Mouse (Mus musculus) common myeloid progenitor, adult 5-6 weeks (primary cell): ENCODE measurements around the gene Tssk3. TPM values are rescaled to one million over a fixed set of nuclear protein-coding genes. Genes with fewer than 3 reads are reported as not detected.
A peak's percentile ranks its signal among the peaks of the same experiment; 100 is the strongest.
"Not testable (repeated sequence)": the region's sequence is repeated elsewhere in the genome, so short reads cannot be mapped to it uniquely, and the experiment has no call there.

ENCODE experiments used
- ATAC-seq: replicated peaks from 2 replicates; pipeline ENCODE4 v1.8.0; 2016; ENCODE audit warnings: low read depth, mild to moderate bottlenecking, moderate TSS enrichment, inconsistent platforms; ENCODE audit not compliant: poor library complexity, severe bottlenecking
- total RNA-seq: library from RNA; stranded (forward); fragments of 200-1000, 187-1606 nt; gene quantifications from 2 replicates; pipeline ENCODE4 v1.2.3, GENCODE M21; 2017

Gene Tssk3
- total RNA-seq, 1 experiment from 2014 or later = not detected

GRCm38 (mm10) chr4:129502327-129502888 is 11.6 kb upstream of the Tssk3 start:
- no peak for ATAC-seq

- ATAC-seq = peak; percentile 72
Measured at GRCm38 (mm10) chr4:129500607-129501566, 10.1 kb upstream of the Tssk3 start.

GRCm38 (mm10) chr4:129500017-129500416 is 9.2 kb upstream of the Tssk3 start:
- ATAC-seq = no peak

- no peak for ATAC-seq
Measured at GRCm38 (mm10) chr4:129498941-129499340, 8.1 kb upstream of the Tssk3 start.

DNA sequence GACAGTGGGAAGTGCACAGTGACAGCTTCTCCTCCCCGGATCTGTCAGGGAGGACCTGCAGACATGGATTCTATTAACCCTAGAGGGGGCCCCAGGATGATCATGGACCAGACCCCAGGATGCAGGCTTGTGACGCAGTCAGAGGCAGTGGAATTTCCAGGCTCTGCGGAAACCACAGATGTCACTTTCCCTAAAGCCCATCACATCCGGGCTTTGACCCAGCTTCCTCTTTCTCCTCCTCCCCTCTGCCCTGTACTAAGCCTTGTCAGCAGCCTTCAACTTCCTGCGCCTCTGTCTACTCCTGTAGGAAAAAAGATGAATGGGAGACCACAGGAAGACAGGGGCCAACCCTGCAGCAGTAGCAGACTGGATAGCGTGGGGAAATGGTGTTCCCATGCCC is 5.8 kb upstream of the Tssk3 start:
- peak; percentile 56 for ATAC-seq

DNA sequence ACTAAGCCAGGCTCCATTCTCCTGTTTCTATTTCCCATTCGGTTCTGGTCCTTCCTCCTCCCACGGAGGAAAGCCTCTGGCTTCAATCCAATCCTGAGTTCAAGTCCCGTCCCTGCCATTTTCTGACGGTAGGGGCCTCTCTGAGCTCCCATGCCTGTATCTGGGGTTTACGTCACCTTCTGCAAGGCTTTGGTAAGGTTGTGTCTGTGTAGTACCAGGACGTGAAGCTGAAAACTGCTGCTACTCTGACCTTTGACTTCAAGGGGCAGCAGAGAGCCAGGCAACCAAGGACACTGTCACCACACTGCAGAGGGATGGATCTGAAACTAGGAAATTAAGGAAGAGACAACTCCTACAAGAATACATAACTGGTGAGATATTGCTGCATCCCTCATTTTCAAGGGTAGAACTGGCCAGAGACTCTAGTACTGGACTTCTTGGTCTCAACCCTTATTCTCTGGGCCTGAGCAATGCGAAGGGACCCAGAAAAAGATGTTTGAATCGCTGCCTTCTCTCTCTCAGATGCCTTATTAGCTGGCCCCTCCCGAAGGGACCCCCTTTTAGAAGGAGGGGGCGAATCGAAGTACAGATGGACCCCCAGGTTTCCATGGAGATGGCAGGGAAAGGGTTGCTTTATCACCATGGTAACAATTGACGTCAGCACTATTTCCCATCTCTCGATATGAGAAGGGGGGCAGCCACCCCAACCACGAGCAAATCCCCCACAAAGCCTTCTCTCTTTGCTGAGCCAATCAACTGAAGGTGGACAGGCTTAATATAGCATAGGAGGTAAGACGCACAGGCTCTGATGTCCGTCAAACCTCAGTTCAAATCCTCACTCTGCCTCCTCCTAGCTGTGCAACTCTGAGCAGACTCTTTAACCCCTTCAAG is 5.1 kb upstream of the Tssk3 start:
- ATAC-seq = peak; percentile 45

DNA sequence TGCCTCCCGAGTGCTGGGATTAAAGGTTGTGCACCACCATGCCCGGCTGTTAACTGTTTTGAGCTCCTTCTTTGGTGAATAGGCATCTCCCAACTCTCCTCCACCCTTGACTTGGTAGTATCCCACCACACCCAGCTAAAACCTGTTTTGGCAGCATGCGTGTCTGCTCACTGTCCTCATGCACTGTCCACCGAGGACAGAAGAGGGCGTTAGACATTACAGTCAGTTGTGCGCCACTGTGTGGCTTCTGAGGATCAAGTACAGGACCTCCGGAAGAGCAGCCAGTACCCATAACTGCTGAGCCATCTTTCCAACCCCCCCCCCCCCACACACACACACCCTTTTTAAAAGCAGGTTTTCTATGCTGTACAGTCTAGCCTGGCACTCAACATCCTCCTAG is 3.9 kb upstream of the Tssk3 start:
- ATAC-seq = no peak

- no peak for ATAC-seq
Measured at GRCm38 (mm10) chr4:129481090-129481489, 9.7 kb downstream of the Tssk3 start.

DNA sequence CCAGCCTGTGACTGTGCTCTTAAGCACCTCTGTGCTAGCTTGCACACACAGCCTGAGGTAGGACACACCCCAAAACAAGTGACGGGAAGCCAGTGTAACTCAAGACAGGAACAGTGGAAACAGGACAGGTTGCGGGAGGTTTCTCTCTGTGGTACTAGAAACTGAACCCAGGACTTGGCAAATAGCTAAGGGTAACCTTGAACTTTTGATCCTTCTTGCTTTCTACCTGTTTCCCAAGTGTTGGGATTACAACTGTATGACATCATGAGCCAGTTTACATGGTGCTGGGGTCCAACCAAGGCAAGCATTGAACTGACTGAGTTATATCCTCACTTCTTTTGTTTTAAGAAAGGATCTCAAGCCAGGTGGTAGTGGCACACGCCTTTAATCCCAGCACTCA is 11.0 kb downstream of the Tssk3 start:
- ATAC-seq = no peak

DNA sequence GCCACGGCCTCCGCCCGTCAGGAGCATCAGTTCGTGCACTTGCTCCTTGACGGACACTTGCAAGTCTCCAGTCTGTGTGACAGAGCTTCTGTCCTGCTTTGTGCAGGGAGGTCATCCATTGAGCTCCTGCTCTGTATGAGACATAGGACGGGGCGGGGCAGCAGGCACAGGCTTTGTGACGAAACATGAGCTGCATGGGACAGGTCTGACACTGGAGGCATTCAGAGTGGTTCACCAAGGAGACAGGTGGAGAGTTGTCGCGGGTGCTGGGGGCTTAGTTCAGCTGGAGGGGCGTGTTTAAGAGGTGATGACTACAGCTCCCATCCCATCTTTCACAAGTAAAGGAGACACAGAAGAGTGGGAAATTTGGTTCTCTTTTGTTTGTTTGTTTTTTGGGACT is 14.8 kb downstream of the Tssk3 start:
- ATAC-seq = no peak

- no peak for ATAC-seq
Measured at GRCm38 (mm10) chr4:129464286-129464815, 26.5 kb downstream of the Tssk3 start.

GRCm38 (mm10) chr4:129463097-129464059 is 27.4 kb downstream of the Tssk3 start:
- ATAC-seq = no peak; the same call in 1 of the 2 replicates

DNA sequence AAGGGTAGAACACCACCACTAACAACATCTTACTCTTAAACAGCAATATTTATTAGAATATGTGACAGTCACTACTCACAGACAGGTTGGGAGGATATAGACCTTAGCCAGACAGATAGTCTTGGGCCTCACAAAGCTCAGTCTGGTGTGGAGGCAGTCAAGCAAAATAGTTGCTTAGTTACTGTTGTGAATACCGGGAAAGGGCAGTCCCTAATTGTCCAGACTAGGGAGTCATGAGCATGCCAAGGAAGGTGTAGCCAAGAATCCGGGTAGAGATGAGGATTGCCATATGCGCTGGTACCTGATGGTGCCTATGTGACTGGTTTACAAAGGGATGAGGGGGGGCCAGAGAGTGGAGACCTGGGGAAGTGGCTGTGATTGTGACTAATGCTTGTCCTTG is 28.7 kb downstream of the Tssk3 start:
- ATAC-seq = no peak

DNA sequence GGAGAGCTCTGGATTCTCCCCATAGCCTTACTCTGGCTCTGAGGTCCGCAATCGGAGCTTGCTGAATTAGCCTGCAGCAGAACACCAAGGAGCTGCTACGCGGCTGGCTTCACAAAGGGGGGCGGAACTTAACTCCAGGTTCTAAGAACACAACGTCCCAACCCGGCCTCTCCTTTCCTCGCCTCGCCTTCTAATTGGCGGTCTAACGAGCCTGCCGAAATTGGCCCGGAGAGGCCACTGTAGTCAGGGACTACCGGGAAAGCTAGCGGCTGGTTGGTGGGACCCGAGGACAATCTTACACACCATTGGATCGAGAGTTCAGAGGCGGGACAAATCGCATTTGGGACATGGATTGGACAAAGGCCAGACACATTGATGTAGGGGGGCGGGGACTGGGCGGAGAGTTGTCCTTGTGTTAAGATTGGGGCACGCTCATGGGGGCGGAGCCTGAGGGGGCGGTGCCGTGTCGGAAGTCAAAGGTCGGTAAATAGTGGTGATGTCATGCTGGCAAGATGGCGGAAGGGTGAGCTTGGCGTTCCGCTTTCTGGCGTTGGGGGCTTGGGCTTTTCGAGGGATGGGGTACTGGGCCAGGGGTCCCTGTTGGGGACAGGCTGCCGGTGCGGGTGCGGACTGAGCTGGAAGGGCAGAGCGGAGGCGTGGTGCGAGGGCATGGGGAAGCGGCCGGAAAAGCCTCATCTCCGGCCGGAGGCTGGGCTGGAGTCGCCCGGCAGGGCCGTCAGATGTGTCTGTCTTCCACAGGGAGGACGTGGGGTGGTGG is 29.4 kb downstream of the Tssk3 start, which contains the start of gene Bsdc1:
TSS of gene Bsdc1 (plus strand) at position 399 of the 778 bp plus-strand sequence.
- peak; percentile 92 for ATAC-seq

DNA sequence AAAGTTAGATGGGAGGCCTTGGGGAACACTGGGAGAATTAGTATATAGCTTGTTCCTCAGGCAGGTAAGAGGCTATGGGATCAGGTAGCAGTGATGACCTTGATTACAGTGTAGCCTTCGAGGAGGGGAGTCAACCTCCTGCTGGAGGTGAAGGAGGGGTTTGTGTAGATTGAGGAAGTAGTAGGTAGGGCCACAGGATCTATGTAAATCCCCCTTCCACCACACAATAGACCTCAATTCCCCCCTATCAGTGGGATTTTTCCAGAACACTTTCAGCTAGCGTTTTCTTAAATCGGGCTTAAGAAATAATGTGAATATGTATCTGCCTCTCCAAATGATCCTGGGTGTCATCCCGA is 30.0 kb downstream of the Tssk3 start:
- 0 out of 2 replicates have a peak, but pooled peaks have one; percentile 15 for ATAC-seq

DNA sequence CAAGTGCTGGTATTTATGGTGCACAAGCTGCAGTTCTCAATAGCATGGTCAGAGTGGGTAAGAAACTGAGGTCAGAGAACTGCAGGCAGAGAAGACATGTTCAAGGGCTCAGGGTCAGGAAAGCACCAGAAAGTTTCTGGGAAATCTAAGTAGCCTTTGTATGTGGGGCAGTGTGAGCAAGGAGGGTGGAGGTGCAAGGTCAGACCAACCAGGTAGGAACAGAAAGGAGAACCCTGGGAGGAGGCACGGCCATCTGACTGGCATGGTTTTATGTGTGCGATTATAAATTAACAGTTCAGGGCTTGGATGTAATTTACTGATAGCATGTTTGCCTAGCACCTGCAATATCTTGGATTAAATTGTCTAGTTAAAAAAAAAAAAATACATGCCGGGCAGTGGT is 31.1 kb downstream of the Tssk3 start:
- no peak for ATAC-seq

- not testable (repeated sequence) for ATAC-seq
Measured at GRCm38 (mm10) chr4:129457311-129457710, 33.5 kb downstream of the Tssk3 start.

DNA sequence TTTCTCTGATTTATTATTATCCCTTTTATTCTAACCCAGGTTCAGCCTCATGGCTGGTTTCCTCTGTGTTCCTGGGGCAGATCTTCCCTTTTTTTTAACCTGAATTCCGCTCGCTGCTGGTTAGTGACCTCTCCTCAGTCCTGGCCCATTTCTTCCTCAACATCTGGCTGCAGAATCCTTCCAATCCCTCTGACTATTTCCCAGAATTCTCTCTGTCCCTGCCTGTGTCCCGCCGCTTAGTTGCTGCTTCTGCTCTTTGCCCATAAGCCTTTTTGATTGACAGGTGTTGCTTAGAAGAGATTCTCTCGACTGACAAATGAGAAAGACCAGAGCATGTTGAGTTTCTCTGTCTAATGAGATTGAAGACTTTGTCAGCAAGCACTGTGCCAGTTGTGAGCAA is 34.7 kb downstream of the Tssk3 start:
- no peak for ATAC-seq
